25 mouse cellular contexts compared by ENCODE assay signal in genomic region chr6:47306954-47307353, GRCm38 (mm10).
DNase-seq lines count a peak whose midpoint lies in the region; ATAC-seq and TF ChIP-seq lines count a peak whose summit lies in the region.
"Had no signal": no experiment of that assay in that cellular context is flagged by ENCODE, and none has a peak within 500 bp of the region (broad histone marks: within the 10 kb centered on the region; RNA-seq: fewer than 3 reads in every experiment).

No protein-coding gene starts in this region.

- H3K4me1 ChIP-seq in forebrain, postnatal 0 days (ENCODE audit: insufficient read depth), result no peaks in the 10 kb centered on the region
- 0 out of 2 replicates have a peak, but pooled peaks cover 8% of the 10 kb centered on the region for H3K4me1 ChIP-seq in neural tube, embryonic 14.5 days (ENCODE audit: control insufficient read depth, insufficient read depth, low read length)
- H3K4me1 ChIP-seq: heart, embryonic 15.5 days had no signal

- intact Hi-C loops in left cerebral cortex, adult 2 months (cut with DNase I), result no loop called here

- 50% methylated on average over 12 of the region's 12 CpGs for WGBS in forebrain, postnatal 0 days
- 44% methylated on average over 12 of the region's 12 CpGs for WGBS in neural tube, embryonic 14.5 days

- DNase-seq in frontal cortex, adult 2 months (ENCODE audit: extremely low spot score in 1 of 2, low spot score in 1 of 2), result no peak
- DNase-seq in layer of hippocampus, adult 2 months (ENCODE audit: low spot score in 2 of 2), result no peak
- no peak for DNase-seq in layer of hippocampus, adult 9-10 months (ENCODE audit: low spot score)
- peak; percentile 45 for DNase-seq in forebrain, postnatal 0 days
- DNase-seq in left cerebral cortex, adult 2 months (ENCODE audit: extremely low spot score in 1 of 2, low spot score in 2 of 2), result no peak
- no peak for DNase-seq in thymus, adult 18-20 months
- DNase-seq: adrenal gland, postnatal 14 days; cerebellum, adult 11-12 months; cerebellum, postnatal 10 days; gastrocnemius, postnatal 25 days; heart, adult 11 months; left cerebral cortex, postnatal 4 days; liver, embryonic 13.5 days; lung, adult 18-20 months; lung, postnatal 4 days had no signal

- no peak overlapping the region for H3K4me3 ChIP-seq in layer of hippocampus, adult 2 months
- H3K4me3 ChIP-seq in forebrain, postnatal 0 days (ENCODE audit: low read depth, low read length), result no peak overlapping the region
- H3K4me3 ChIP-seq in neural tube, embryonic 14.5 days (ENCODE audit: low read depth, low read length), result no peak overlapping the region
- H3K4me3 ChIP-seq in left cerebral cortex, adult 2 months, result no peak overlapping the region
- H3K4me3 ChIP-seq: embryonic facial prominence, embryonic 13.5 days; heart, embryonic 10.5 days; heart, embryonic 15.5 days; liver, embryonic 13.5 days; megakaryocyte, embryonic 14.5 days; midbrain, embryonic 12.5 days had no signal

- H3K9me3 ChIP-seq in forebrain, postnatal 0 days (ENCODE audit: low read length), result no peaks in the 10 kb centered on the region
- H3K9me3 ChIP-seq in neural tube, embryonic 14.5 days (ENCODE audit: control insufficient read depth, low read length), result no peaks in the 10 kb centered on the region
- H3K9me3 ChIP-seq: embryonic facial prominence, embryonic 13.5 days; heart, embryonic 10.5 days; heart, embryonic 15.5 days; liver, embryonic 13.5 days; megakaryocyte, embryonic 14.5 days; midbrain, embryonic 12.5 days had no signal

- TF ChIP-seq CTCF in layer of hippocampus, adult 2 months (conservative IDR thresholded peaks at IDR 0.05), result no peak
- no peak for TF ChIP-seq CTCF in forebrain, postnatal 0 days (IDR thresholded peaks at IDR 0.05; ENCODE audit: low read depth)
- no peak for TF ChIP-seq CTCF in left cerebral cortex, adult 2 months (IDR thresholded peaks at IDR 0.05)

- no peaks in the 10 kb centered on the region for H3K27me3 ChIP-seq in forebrain, postnatal 0 days (ENCODE audit: insufficient read depth, low read length)
- no peaks in the 10 kb centered on the region for H3K27me3 ChIP-seq in neural tube, embryonic 14.5 days (ENCODE audit: control insufficient read depth, insufficient read depth, low read length)
- H3K27me3 ChIP-seq: embryonic facial prominence, embryonic 13.5 days; heart, embryonic 15.5 days; liver, embryonic 13.5 days had no signal

- peak overlapping the region; percentile 55 for H3K27ac ChIP-seq in layer of hippocampus, adult 2 months
- H3K27ac ChIP-seq in forebrain, postnatal 0 days (ENCODE audit: low read depth, low read length), result peak overlapping the region; percentile 36; the same call in 1 of the 2 replicates
- H3K27ac ChIP-seq in neural tube, embryonic 14.5 days (ENCODE audit: low read depth, low read length), result peak overlapping the region; percentile 52
- H3K27ac ChIP-seq in left cerebral cortex, adult 2 months, result no peak overlapping the region
- H3K27ac ChIP-seq: embryonic facial prominence, embryonic 13.5 days; heart, embryonic 10.5 days; heart, embryonic 15.5 days; kidney, postnatal 0 days; liver, embryonic 13.5 days; midbrain, embryonic 12.5 days had no signal

- H3K9ac ChIP-seq in forebrain, postnatal 0 days, result no peak overlapping the region
- H3K9ac ChIP-seq in neural tube, embryonic 14.5 days (replicated peaks; ENCODE audit: low read depth, low read length), result no peak overlapping the region
- H3K9ac ChIP-seq: embryonic facial prominence, embryonic 13.5 days; heart, embryonic 15.5 days; liver, embryonic 13.5 days; midbrain, embryonic 12.5 days had no signal

- H3K36me3 ChIP-seq in forebrain, postnatal 0 days (ENCODE audit: insufficient read depth), result no peaks in the 10 kb centered on the region
- H3K36me3 ChIP-seq in neural tube, embryonic 14.5 days (ENCODE audit: control insufficient read depth, insufficient read depth, low read length), result no peaks in the 10 kb centered on the region
- H3K36me3 ChIP-seq: embryonic facial prominence, embryonic 13.5 days; heart, embryonic 10.5 days; heart, embryonic 15.5 days; liver, embryonic 13.5 days; midbrain, embryonic 12.5 days had no signal

- H3K4me2 ChIP-seq in forebrain, postnatal 0 days (ENCODE audit: low read depth), result no peak overlapping the region
- H3K4me2 ChIP-seq in neural tube, embryonic 14.5 days (ENCODE audit: low read depth, low read length), result 0 out of 2 replicates have a peak overlapping the region, but pooled peaks have one; percentile 3
- H3K4me2 ChIP-seq: embryonic facial prominence, embryonic 13.5 days; heart, embryonic 15.5 days; liver, embryonic 13.5 days; midbrain, embryonic 12.5 days had no signal

- peak; percentile 19; the same call in 1 of the 2 replicates for ATAC-seq in frontal cortex, adult (ENCODE audit: low TSS enrichment)
- ATAC-seq in forebrain, postnatal 0 days, result peak; percentile 67
- peak; percentile 69; the same call in 1 of the 2 replicates for ATAC-seq in neural tube, embryonic 14.5 days (ENCODE audit: low read depth)
- ATAC-seq: CD4-positive, CD25-positive, alpha-beta regulatory T cell, adult 4 months; lung, postnatal 0 days had no signal

Comparison
In these comparisons a context has a peak if more than half of its experiments do, and no peak if none do; other contexts are left out.
1. ATAC-seq: peak in every context shown above with its lines; median percentile 69 in neural tube, embryonic 14.5 days; 67 in forebrain, postnatal 0 days; 19 in frontal cortex, adult.